In genomic region chr3:145924649-145925337, GRCm38 (mm10) we compare ENCODE assay signal across 8 mouse cellular contexts. TPM values are rescaled to one million over a fixed set of nuclear protein-coding genes. Genes with fewer than 3 reads are reported as not detected.
DNase-seq lines count a peak whose midpoint lies in the region; ATAC-seq and TF ChIP-seq lines count a peak whose summit lies in the region.

No protein-coding gene starts in this region.

- H3K27ac ChIP-seq in embryonic facial prominence, embryonic 11.5 days (replicated peaks; ENCODE audit: low read depth, low read length): peak overlapping the region; percentile 89
- H3K27ac ChIP-seq in kidney, adult 2 months (ENCODE audit: insufficient read depth, low read depth, low read length): peak overlapping the region; percentile 79
- peak overlapping the region; percentile 91 for H3K27ac ChIP-seq in limb, embryonic 13.5 days
- peak overlapping the region; percentile 91 for H3K27ac ChIP-seq in midbrain, embryonic 13.5 days

- H3K4me1 ChIP-seq in embryonic facial prominence, embryonic 11.5 days (ENCODE audit: control insufficient read depth, insufficient read depth, low read length): no peaks in the 10 kb centered on the region
- peaks cover 7% of the 10 kb centered on the region; the same call in 1 of the 2 replicates for H3K4me1 ChIP-seq in kidney, adult 2 months (ENCODE audit: control insufficient read depth, insufficient read depth, low read length)
- peaks cover 20% of the 10 kb centered on the region for H3K4me1 ChIP-seq in limb, embryonic 13.5 days
- H3K4me1 ChIP-seq in midbrain, embryonic 13.5 days (replicated peaks): peaks cover 22% of the 10 kb centered on the region

- TF ChIP-seq POLR2A in kidney, adult 2 months (IDR thresholded peaks at IDR 0.05; ENCODE audit: low read depth, low read length): no peak

- ATAC-seq in embryonic facial prominence, embryonic 11.5 days (replicated peaks; ENCODE audit: insufficient number of reproducible peaks, low FRiP score, low TSS enrichment, low read depth): peak; percentile 16; the same call in 1 of the 2 replicates
- no peak for ATAC-seq in limb, embryonic 13.5 days (ENCODE audit: low FRiP score, low read depth)
- ATAC-seq in midbrain, embryonic 13.5 days: peak; percentile 26; the same call in 1 of the 2 replicates

- H3K9me3 ChIP-seq in embryonic facial prominence, embryonic 11.5 days (replicated peaks; ENCODE audit: control insufficient read depth, low read length): no peaks in the 10 kb centered on the region
- no peaks in the 10 kb centered on the region for H3K9me3 ChIP-seq in limb, embryonic 13.5 days
- no peaks in the 10 kb centered on the region for H3K9me3 ChIP-seq in midbrain, embryonic 13.5 days

- no peaks in the 10 kb centered on the region for H3K27me3 ChIP-seq in embryonic facial prominence, embryonic 11.5 days (ENCODE audit: control insufficient read depth, insufficient read depth, low read length)
- no peaks in the 10 kb centered on the region for H3K27me3 ChIP-seq in kidney, adult 2 months (replicated peaks; ENCODE audit: control insufficient read depth, insufficient read depth, low read length)
- H3K27me3 ChIP-seq in limb, embryonic 13.5 days: no peaks in the 10 kb centered on the region
- H3K27me3 ChIP-seq in midbrain, embryonic 13.5 days: no peaks in the 10 kb centered on the region

- H3K36me3 ChIP-seq in embryonic facial prominence, embryonic 11.5 days (replicated peaks; ENCODE audit: control insufficient read depth, insufficient read depth, low read depth, low read length): no peaks in the 10 kb centered on the region
- H3K36me3 ChIP-seq in kidney, adult 2 months (ENCODE audit: control insufficient read depth, insufficient read depth, low read length): no peaks in the 10 kb centered on the region
- H3K36me3 ChIP-seq in limb, embryonic 13.5 days: peaks cover 8% of the 10 kb centered on the region
- H3K36me3 ChIP-seq in midbrain, embryonic 13.5 days: 0 out of 2 replicates have a peak, but pooled peaks cover 3% of the 10 kb centered on the region

- TF ChIP-seq CTCF in kidney, adult 2 months (conservative IDR thresholded peaks at IDR 0.05; ENCODE audit: insufficient read depth, insufficient read length, low read depth, low read length): no peak

- peak; percentile 73 for DNase-seq in 3T3-L1 (ENCODE audit: low read depth, low spot score)
- peak; percentile 56 to 59 for DNase-seq in adrenal gland, adult 18-20 months (ENCODE audit: low spot score in 2 of 2)
- peak; percentile 60 for DNase-seq in embryonic facial prominence, embryonic 11.5 days (ENCODE audit: low spot score)
- DNase-seq in heart, adult 11 months: peak; percentile 97
- peak; percentile 42 for DNase-seq in kidney, adult 2 months
- DNase-seq in spleen, postnatal 36 days (ENCODE audit: low spot score in 2 of 2): peak; percentile 76 to 81

- WGBS in embryonic facial prominence, embryonic 11.5 days: 4% methylated on average over 39 of the region's 39 CpGs
- 2% methylated on average over 39 of the region's 39 CpGs for WGBS in kidney, adult 2 months
- WGBS in limb, embryonic 13.5 days: 3% methylated on average over 39 of the region's 39 CpGs
- 5% methylated on average over 39 of the region's 39 CpGs for WGBS in midbrain, embryonic 13.5 days

- peak overlapping the region; percentile 89 for H3K4me3 ChIP-seq in embryonic facial prominence, embryonic 11.5 days (ENCODE audit: low read depth, low read length)
- H3K4me3 ChIP-seq in kidney, adult 2 months (ENCODE audit: insufficient read depth, low read depth, low read length): peak overlapping the region; percentile 70
- H3K4me3 ChIP-seq in limb, embryonic 13.5 days: peak overlapping the region; percentile 90
- H3K4me3 ChIP-seq in midbrain, embryonic 13.5 days (replicated peaks): peak overlapping the region; percentile 80

- H3K4me2 ChIP-seq in embryonic facial prominence, embryonic 11.5 days (ENCODE audit: low read depth, low read length): peak overlapping the region; percentile 65
- H3K4me2 ChIP-seq in limb, embryonic 13.5 days (replicated peaks): peak overlapping the region; percentile 69
- peak overlapping the region; percentile 82 for H3K4me2 ChIP-seq in midbrain, embryonic 13.5 days (replicated peaks)

- H3K9ac ChIP-seq in embryonic facial prominence, embryonic 11.5 days (replicated peaks; ENCODE audit: low read length): peak overlapping the region; percentile 88
- peak overlapping the region; percentile 91 for H3K9ac ChIP-seq in limb, embryonic 13.5 days
- peak overlapping the region; percentile 89 for H3K9ac ChIP-seq in midbrain, embryonic 13.5 days (replicated peaks)

RNA-seq across cellular contexts. Expression of gene Bcl10, which starts 2.2 kb away (rescaled TPM):
- 10 to 100 TPM; 22.3 to 24.9 TPM for total RNA-seq in adrenal gland, adult 18-20 months (2021)
- polyA plus RNA-seq in embryonic facial prominence, embryonic 11.5 days (2014; fragmentation: Nextera tagmentation; extraction: Ambion mirVana): 59.5 and 61.5 TPM in 2 replicates
- polyA plus RNA-seq in kidney, adult 2 months (2012; rRNA removed): 9.4 and 13.7 TPM in 2 replicates
- 50.8 and 51.3 TPM in 2 replicates for polyA plus RNA-seq in limb, embryonic 13.5 days (2015; fragmentation: Nextera tagmentation; extraction: Ambion mirVana)
- 36.0 and 40.0 TPM in 2 replicates for polyA plus RNA-seq in midbrain, embryonic 13.5 days (2015; fragmentation: Nextera tagmentation; extraction: Ambion mirVana)

RNA-seq across cellular contexts. Expression of gene 2410004B18Rik, which starts 13.0 kb away (rescaled TPM):
- 10 to 100 TPM; 21.2 to 23.1 TPM for total RNA-seq in adrenal gland, adult 18-20 months (2021)
- polyA plus RNA-seq in embryonic facial prominence, embryonic 11.5 days (2014; fragmentation: Nextera tagmentation; extraction: Ambion mirVana): 57.8 and 70.0 TPM in 2 replicates
- polyA plus RNA-seq in kidney, adult 2 months (2012; rRNA removed): 7.4 and 9.4 TPM in 2 replicates
- polyA plus RNA-seq in limb, embryonic 13.5 days (2015; fragmentation: Nextera tagmentation; extraction: Ambion mirVana): 48.6 and 51.3 TPM in 2 replicates
- polyA plus RNA-seq in midbrain, embryonic 13.5 days (2015; fragmentation: Nextera tagmentation; extraction: Ambion mirVana): 70.0 and 73.0 TPM in 2 replicates

Comparison
In these comparisons a context has a peak if more than half of its experiments do, and no peak if none do; other contexts are left out.
1. DNase-seq: peak in every context shown above with its lines; median percentile 97 in heart, adult 11 months; 78 in spleen, postnatal 36 days; 73 in 3T3-L1; 60 in embryonic facial prominence, embryonic 11.5 days; 58 in adrenal gland, adult 18-20 months; 42 in kidney, adult 2 months.